Mouse (Mus musculus) CH12.LX (cell line): ENCODE data around the gene Cdk17. TPM values are rescaled to one million over a fixed set of nuclear protein-coding genes. Genes with fewer than 3 reads are reported as not detected.

ENCODE experiments used
- DNase-seq: peaks from one replicate; pipeline ENCODE4 v3.0.0-alpha.2; 2013; ENCODE audit errors: extremely low read depth
- H3K27ac ChIP-seq: 2 replicates; pipeline ENCODE4 v1.5.1; 2012; ENCODE audit warnings: low read depth, mild to moderate bottlenecking, control low read depth, moderate library complexity; ENCODE audit not compliant: insufficient read depth
- H3K27me3 ChIP-seq: replicated peaks from 2 replicates; pipeline ENCODE3; 2012; ENCODE audit warnings: inconsistent platforms
- H3K36me3 ChIP-seq, 2 experiments: replicated peaks in 1 of 2; 2 replicates each; pipeline versions ENCODE3 to v1.6.1; 2012; ENCODE audit warnings: inconsistent platforms in 1 of 2, low read length in 1 of 2, mild to moderate bottlenecking in 1 of 2, mixed read lengths in 1 of 2, moderate library complexity in 1 of 2; ENCODE audit not compliant: control insufficient read depth in 1 of 2, insufficient read depth in 1 of 2
- H3K4me1 ChIP-seq, 2 experiments: 2 replicates each; pipeline ENCODE4 v1.6.1; 2012; ENCODE audit warnings: inconsistent platforms in 1 of 2, moderate library complexity in 1 of 2; ENCODE audit not compliant: insufficient read depth in 2 of 2, control insufficient read depth in 1 of 2
- H3K4me2 ChIP-seq: 2 replicates; pipeline ENCODE4 v1.6.1; 2012; ENCODE audit warnings: low read depth, mild to moderate bottlenecking, control low read depth; ENCODE audit not compliant: poor library complexity, insufficient read depth, severe bottlenecking
- H3K4me3 ChIP-seq, 3 experiments: fragments of 150-350 bp in 1 of 3; sonication (generic) in 1 of 3; replicated peaks in 1 of 3; 2 replicates each; pipeline versions ENCODE3 to v1.5.1; 2011 to 2012; ENCODE audit warnings: low read depth in 2 of 3, low read length in 2 of 3, mild to moderate bottlenecking in 2 of 3, moderate library complexity in 2 of 3, control low read depth in 1 of 3, improper control_type of control experiment in 1 of 3, inconsistent platforms in 1 of 3, mixed read lengths in 1 of 3; ENCODE audit not compliant: poor library complexity in 1 of 3
- H3K79me2 ChIP-seq: replicated peaks from 2 replicates; pipeline ENCODE4 v1.6.1; 2012; ENCODE audit warnings: mild to moderate bottlenecking, moderate library complexity; ENCODE audit not compliant: control insufficient read depth, poor library complexity, insufficient read depth, severe bottlenecking; ENCODE audit errors: extremely low read depth
- H3K9ac ChIP-seq: 2 replicates; pipeline ENCODE4 v1.6.1; 2012; ENCODE audit warnings: low read depth, mild to moderate bottlenecking, control low read depth, moderate library complexity; ENCODE audit not compliant: insufficient read depth
- H3K9me3 ChIP-seq: replicated peaks from 2 replicates; pipeline ENCODE3; 2012; ENCODE audit warnings: low read length, inconsistent platforms, mixed read lengths
- BHLHE40 ChIP-seq: IDR thresholded peaks from 2 replicates; pipeline ENCODE4 v1.6.1; 2011; ENCODE audit warnings: mild to moderate bottlenecking, low read depth, low read length, improper control_type of control experiment
- CHD1 ChIP-seq: IDR thresholded peaks from 2 replicates; pipeline ENCODE4 v1.6.1; 2012; ENCODE audit warnings: low read depth, low read length, improper control_type of control experiment, inconsistent platforms
- CHD2 ChIP-seq: IDR thresholded peaks from 2 replicates; pipeline ENCODE4 v1.6.1; 2011; ENCODE audit warnings: low read length, improper control_type of control experiment
- E2F4 ChIP-seq: IDR thresholded peaks from 2 replicates; pipeline ENCODE4 v1.6.1; 2011; ENCODE audit warnings: low read depth, low read length, improper control_type of control experiment; ENCODE audit not compliant: insufficient replicate concordance
- ELF1 ChIP-seq: IDR thresholded peaks from 2 replicates; pipeline ENCODE4 v1.6.1; 2014; ENCODE audit warnings: low read depth, mild to moderate bottlenecking, inconsistent platforms, low read length, improper control_type of control experiment
- ETS1 ChIP-seq: conservative IDR thresholded peaks from 2 replicates; pipeline ENCODE4 v1.6.1; 2012; ENCODE audit warnings: low read depth, mild to moderate bottlenecking, inconsistent platforms, low read length, improper control_type of control experiment, moderate library complexity
- GABPA ChIP-seq: IDR thresholded peaks from 2 replicates; pipeline ENCODE4 v1.6.1; 2012; ENCODE audit warnings: low read depth, low read length, improper control_type of control experiment, inconsistent platforms; ENCODE audit not compliant: insufficient replicate concordance
- HCFC1 ChIP-seq: IDR thresholded peaks from 2 replicates; pipeline ENCODE4 v1.6.1; 2012; ENCODE audit warnings: low read depth, mild to moderate bottlenecking, inconsistent platforms, low read length, improper control_type of control experiment
- IRF4 ChIP-seq: IDR thresholded peaks from 2 replicates; pipeline ENCODE4 v1.6.1; 2014; ENCODE audit warnings: low read depth, mild to moderate bottlenecking, inconsistent platforms, low read length, improper control_type of control experiment
- JUND ChIP-seq: conservative IDR thresholded peaks from 2 replicates; pipeline ENCODE4 v1.6.1; 2011; ENCODE audit warnings: low read depth, low read length, improper control_type of control experiment
- KAT2A ChIP-seq: IDR thresholded peaks from 2 replicates; pipeline ENCODE4 v1.6.1; 2012; ENCODE audit warnings: low read length, improper control_type of control experiment, inconsistent platforms; ENCODE audit not compliant: insufficient replicate concordance
- MAFK ChIP-seq: IDR thresholded peaks from 2 replicates; pipeline ENCODE4 v1.6.1; 2011; ENCODE audit warnings: low read length, improper control_type of control experiment; ENCODE audit not compliant: insufficient replicate concordance
- MEF2A ChIP-seq: IDR thresholded peaks from 2 replicates; pipeline ENCODE4 v1.6.1; 2014; ENCODE audit warnings: low read depth, mild to moderate bottlenecking, inconsistent platforms, low read length, improper control_type of control experiment, borderline replicate concordance
- MXI1 ChIP-seq: IDR thresholded peaks from 2 replicates; pipeline ENCODE4 v1.6.1; 2011; ENCODE audit warnings: mild to moderate bottlenecking, low read depth, low read length, improper control_type of control experiment
- NELFE ChIP-seq: IDR thresholded peaks from 2 replicates; pipeline ENCODE4 v1.6.1; 2011; ENCODE audit warnings: low read depth, low read length, improper control_type of control experiment
- NRF1 ChIP-seq: IDR thresholded peaks from 2 replicates; pipeline ENCODE4 v1.6.1; 2014; ENCODE audit warnings: low read depth, mild to moderate bottlenecking, inconsistent platforms, low read length, improper control_type of control experiment, moderate library complexity
- PAX5 ChIP-seq: IDR thresholded peaks from 2 replicates; pipeline ENCODE4 v1.6.1; 2012; ENCODE audit warnings: low read length, inconsistent platforms, mixed read lengths
- POLR2A ChIP-seq: IDR thresholded peaks from 2 replicates; pipeline ENCODE4 v1.6.1; 2011; ENCODE audit warnings: low read depth, mild to moderate bottlenecking, improper control_type of control experiment, low read length
- POLR2AphosphoS2 ChIP-seq: IDR thresholded peaks from 2 replicates; pipeline ENCODE4 v1.6.1; 2011; ENCODE audit warnings: low read depth, low read length, improper control_type of control experiment
- RAD21 ChIP-seq: IDR thresholded peaks from 2 replicates; pipeline ENCODE4 v1.6.1; 2011; ENCODE audit warnings: low read depth, mild to moderate bottlenecking, low read length, improper control_type of control experiment, moderate library complexity
- RCOR1 ChIP-seq: conservative IDR thresholded peaks from 2 replicates; pipeline ENCODE4 v1.6.1; 2012; ENCODE audit warnings: low read depth, mild to moderate bottlenecking, inconsistent platforms, low read length, improper control_type of control experiment
- SIN3A ChIP-seq: IDR thresholded peaks from 2 replicates; pipeline ENCODE4 v1.6.1; 2012; ENCODE audit warnings: low read length, improper control_type of control experiment, inconsistent platforms
- TBP ChIP-seq: conservative IDR thresholded peaks from 2 replicates; pipeline ENCODE4 v1.6.1; 2011; ENCODE audit warnings: low read depth, low read length, improper control_type of control experiment
- TCF12 ChIP-seq: IDR thresholded peaks from 2 replicates; pipeline ENCODE4 v1.6.1; 2014; ENCODE audit warnings: low read depth, mild to moderate bottlenecking, inconsistent platforms, low read length, improper control_type of control experiment
- UBTF ChIP-seq: IDR thresholded peaks from 2 replicates; pipeline ENCODE4 v1.6.1; 2012; ENCODE audit warnings: low read depth, mild to moderate bottlenecking, inconsistent platforms, low read length, improper control_type of control experiment, moderate library complexity
- ZC3H11A ChIP-seq: IDR thresholded peaks from 2 replicates; pipeline ENCODE4 v1.6.1; 2012; ENCODE audit warnings: low read depth, mild to moderate bottlenecking, inconsistent platforms, low read length, improper control_type of control experiment
- ZKSCAN1 ChIP-seq: IDR thresholded peaks from 2 replicates; pipeline ENCODE4 v1.6.1; 2012; ENCODE audit warnings: low read depth, inconsistent platforms, low read length, improper control_type of control experiment, borderline replicate concordance
- ZMIZ1 ChIP-seq: IDR thresholded peaks from 2 replicates; pipeline ENCODE4 v1.6.1; 2012; ENCODE audit warnings: low read depth, mild to moderate bottlenecking, inconsistent platforms, low read length, improper control_type of control experiment
- ZNF384 ChIP-seq: IDR thresholded peaks from 2 replicates; pipeline ENCODE4 v1.6.1; 2012; ENCODE audit warnings: low read depth, low read length, improper control_type of control experiment, inconsistent platforms
- dilution Hi-C: fragments of 300-500 bp; cut with MboI; formaldehyde crosslinking; loops from 2 replicates; pipeline ENCODE4 v1.14.3; 2020; ENCODE audit warnings: low sequenced_read_pairs; ENCODE audit not compliant: extremely low pct_unique_long_range_greater_than_20kb, extremely low pct_ligation_motif_present
- in situ Hi-C: fragments of 300-500 bp; cut with MboI; formaldehyde crosslinking; loops from 3 replicates; pipeline ENCODE4 v1.14.3; 2019; ENCODE audit warnings: low sequenced_read_pairs, low pct_ligation_motif_present, low pct_unique_long_range_greater_than_20kb, mixed read lengths
- polyA plus RNA-seq: library from polyadenylated mRNA; unstranded; fragments of >175 nt; gene quantifications from 2 replicates; pipeline ENCODE4 v1.2.1, GENCODE M21; 2012; ENCODE audit warnings: low read depth; ENCODE audit not compliant: insufficient read length
- total RNA-seq, 2 experiments: library from RNA; depleted of rRNA; stranded (reverse); fragments of 300-350 nt in 1 of 2; fragments of >200 nt in 1 of 2; gene quantifications; 2 replicates each; pipeline ENCODE4 v1.2.3; 2012 to 2014

The Cdk17 gene
- total and polyA plus RNA-seq, 3 experiments, result 23.4 to 51.3 (median 28.5) TPM

GRCm38 (mm10) chr10:93275212-93276136, 114.8 kb downstream of the Cdk17 start:
- H3K4me3 ChIP-seq, result peak overlapping the region; percentile 33 to 59 (median 38)
- peak overlapping the region; percentile 97 for H3K27ac ChIP-seq

GRCm38 (mm10) chr10:93276349-93276763, 115.7 kb downstream of the Cdk17 start:
- H3K27me3 ChIP-seq, result no peaks in the 10 kb centered on the region
- peak; percentile 86 for DNase-seq
- dilution Hi-C loops (no loop called here), in situ Hi-C loops (loop anchor here (25.0 kb wide), 2 partner anchors 114 to 286 kb away; partner anchors contain the start of gene Cdk17)
- peaks cover 39 to 73% of the 10 kb centered on the region in 2 experiments for H3K4me1 ChIP-seq
- peak overlapping the region; percentile 17 to 59 (median 38) for H3K4me3 ChIP-seq
- peak overlapping the region; percentile 37; the same call in 1 of the 2 replicates for H3K4me2 ChIP-seq
- H3K9ac ChIP-seq, result peak overlapping the region; percentile 54
- H3K36me3 ChIP-seq, result peaks cover 29 to 56% of the 10 kb centered on the region in 2 experiments
- H3K79me2 ChIP-seq, result peaks cover 7% of the 10 kb centered on the region
- H3K27ac ChIP-seq, result peak overlapping the region; percentile 54
- no peaks in the 10 kb centered on the region for H3K9me3 ChIP-seq
- TF ChIP-seq CHD1 (no peak), ZMIZ1 (no peak), SIN3A (no peak), MEF2A (no peak), RCOR1 (no peak), NELFE (no peak), TBP (peak; percentile 58; the same call in 1 of the 2 replicates), POLR2AphosphoS2 (no peak), POLR2A (peak; percentile 44), JUND (no peak), MXI1 (no peak), E2F4 (no peak), MAFK (no peak), ETS1 (peak; percentile 89), RAD21 (no peak), PAX5 (no peak), ZNF384 (no peak), IRF4 (0 out of 2 replicates have a peak, but pooled peaks have one; percentile 44), NRF1 (no peak), ELF1 (peak; percentile 78), ZKSCAN1 (no peak), ZC3H11A (no peak), KAT2A (no peak), CHD2 (peak; percentile 90), UBTF (no peak), TCF12 (peak; percentile 88), BHLHE40 (peak; percentile 46; the same call in 1 of the 2 replicates), HCFC1 (peak; percentile 40; the same call in 1 of the 2 replicates), GABPA (no peak)

More at GRCm38 (mm10) chr10:93275212-93276136, 114.8 kb downstream of the Cdk17 start:
- H3K9me3 ChIP-seq, result no peaks in the 10 kb centered on the region
- H3K79me2 ChIP-seq, result peaks cover 7% of the 10 kb centered on the region
- H3K9ac ChIP-seq, result peak overlapping the region; percentile 54; the same call in 1 of the 2 replicates
- peaks cover 26 to 54% of the 10 kb centered on the region in 2 experiments for H3K36me3 ChIP-seq
- peak overlapping the region; percentile 37; the same call in 1 of the 2 replicates for H3K4me2 ChIP-seq
- no peaks in the 10 kb centered on the region for H3K27me3 ChIP-seq
- TF ChIP-seq MAFK (no peak), BHLHE40 (peak; percentile 73)
- peak; percentile 41 for DNase-seq
- in situ Hi-C loops, result loop anchor here (25.0 kb wide), 2 partner anchors 113 to 287 kb away; partner anchors contain the start of gene Cdk17
- peaks cover 39 to 79% of the 10 kb centered on the region in 2 experiments for H3K4me1 ChIP-seq
- dilution Hi-C loops, result no loop called here
